Mouse (Mus musculus) heart, postnatal 0 days (tissue): ENCODE data around the gene Olfr45. TPM values are rescaled to one million over a fixed set of nuclear protein-coding genes. Genes with fewer than 3 reads are reported as not detected.

ENCODE experiments used
- ATAC-seq: fragments of 200-750 bp; cut with Nextera tagmentation; 2 replicates; pipeline ENCODE4 v1.8.0; 2017; ENCODE audit warnings: low read depth, moderate number of reproducible peaks, moderate library complexity; ENCODE audit not compliant: insufficient read depth
- DNase-seq: peaks from one replicate; pipeline ENCODE4 v3.0.0-alpha.2; 2016; ENCODE audit warnings: low spot score
- H3K27ac ChIP-seq: fragments of 300-500 bp; sonication (generic); 2 replicates; pipeline ENCODE4 v1.5.1; 2014; ENCODE audit warnings: low read depth, mild to moderate bottlenecking
- H3K27me3 ChIP-seq: fragments of 300-500 bp; sonication (generic); 2 replicates; pipeline ENCODE4 v1.6.1; 2014; ENCODE audit warnings: low read length, mixed read lengths; ENCODE audit not compliant: control insufficient read depth, insufficient read depth
- H3K36me3 ChIP-seq: fragments of 300-500 bp; sonication (generic); replicated peaks from 2 replicates; pipeline ENCODE4 v1.6.1; 2014; ENCODE audit warnings: low read length, mixed read lengths; ENCODE audit not compliant: control insufficient read depth, insufficient read depth
- H3K4me1 ChIP-seq: fragments of 300-500 bp; sonication (generic); 2 replicates; pipeline ENCODE4 v1.6.1; 2014; ENCODE audit warnings: antibody characterized with exemption; ENCODE audit not compliant: control insufficient read depth, insufficient read depth
- H3K4me2 ChIP-seq: fragments of 300-500 bp; sonication (generic); 2 replicates; pipeline ENCODE4 v1.6.1; 2014; ENCODE audit warnings: low read depth, mild to moderate bottlenecking, low read length, moderate library complexity
- H3K4me3 ChIP-seq: fragments of 300-500 bp; sonication (generic); 2 replicates; pipeline ENCODE4 v1.5.1; 2014; ENCODE audit warnings: low read depth, low read length
- H3K9ac ChIP-seq: fragments of 300-500 bp; sonication (generic); replicated peaks from 2 replicates; pipeline ENCODE4 v1.6.1; 2014; ENCODE audit warnings: low read depth, low read length, mixed read lengths
- H3K9me3 ChIP-seq: fragments of 300-500 bp; sonication (generic); replicated peaks from 2 replicates; pipeline ENCODE4 v1.6.1; 2016; ENCODE audit warnings: low read length; ENCODE audit not compliant: control insufficient read depth
- CTCF ChIP-seq: IDR thresholded peaks from 2 replicates; pipeline ENCODE4 v1.5.1; 2016; ENCODE audit warnings: antibody characterized with exemption, control low read depth, low read depth
- EP300 ChIP-seq: IDR thresholded peaks from 2 replicates; pipeline ENCODE4 v1.6.1; 2016; ENCODE audit warnings: antibody characterized with exemption, low read depth
- WGBS: fragments of 180-500 bp; shearing (Covaris S2); extraction: QIAGEN DNeasy Blood & Tissue Kit; methylation state at CpG from one replicate; pipeline ENCODE4 v1.1.7; 2014; 5-methylcytosine and 5-hydroxymethylcytosine counted together
- polyA plus RNA-seq: library from polyadenylated mRNA; unstranded; fragments of >200 nt; fragmentation: Nextera tagmentation; extraction: Ambion mirVana; gene quantifications from 2 replicates; pipeline ENCODE4 v1.2.1, GENCODE M21; 2015
- total RNA-seq: library from RNA; depleted of rRNA; stranded (reverse); fragments of >200 nt; gene quantifications from 2 replicates; pipeline ENCODE4 v1.2.3, GENCODE M21; 2014; ENCODE audit warnings: low replicate concordance; rRNA removed

The Olfr45 gene
- total and polyA plus RNA-seq, 2 experiments from 2014 or later: not detected

GRCm38 (mm10) chr7:140725558-140725957, 43.8 kb downstream of the Olfr45 start:
- Histone ChIP-seq H3K4me3 (no peak overlapping the region), H3K9me3 (peaks cover 8% of the 10 kb centered on the region; the same call in 1 of the 2 replicates), H3K4me2 (no peak overlapping the region), H3K27ac (no peak overlapping the region), H3K4me1 (no peaks in the 10 kb centered on the region), H3K9ac (no peak overlapping the region), H3K36me3 (no peaks in the 10 kb centered on the region), H3K27me3 (no peaks in the 10 kb centered on the region)
- ATAC-seq (no peak), DNase-seq (no peak)
- TF ChIP-seq EP300 (no peak), CTCF (no peak)

GRCm38 (mm10) chr7:140733162-140733561, 51.4 kb downstream of the Olfr45 start:
- TF ChIP-seq EP300 (no peak), CTCF (no peak)
- ATAC-seq (no peak), DNase-seq (no peak)
- 65% methylated on average over 2 of the region's 2 CpGs for WGBS
- Histone ChIP-seq H3K9me3 (no peaks in the 10 kb centered on the region), H3K27ac (no peak overlapping the region), H3K4me3 (no peak overlapping the region), H3K36me3 (no peaks in the 10 kb centered on the region), H3K4me2 (no peak overlapping the region), H3K27me3 (no peaks in the 10 kb centered on the region), H3K4me1 (no peaks in the 10 kb centered on the region), H3K9ac (no peak overlapping the region)

Other genes with a start within 250 kb of the Olfr45 start
- gene Olfr533, start 218.6 kb upstream of the Olfr45 start, total RNA-seq: not detected in 2 replicates
- not detected in 2 replicates for gene Olfr533, start 218.6 kb upstream of the Olfr45 start, polyA plus RNA-seq
- not detected in 2 replicates for gene Olfr535, start 197.7 kb upstream of the Olfr45 start, total RNA-seq
- gene Olfr535, start 197.7 kb upstream of the Olfr45 start, polyA plus RNA-seq: not detected in 2 replicates
- not detected in 2 replicates for gene Olfr536, start 174.6 kb upstream of the Olfr45 start, total RNA-seq
- not detected in 2 replicates for gene Olfr536, start 174.6 kb upstream of the Olfr45 start, polyA plus RNA-seq
- not detected in 2 replicates for gene Olfr538, start 114.1 kb upstream of the Olfr45 start, total RNA-seq
- gene Olfr538, start 114.1 kb upstream of the Olfr45 start, polyA plus RNA-seq: not detected in 2 replicates
- gene Olfr46, start 80.7 kb upstream of the Olfr45 start, total RNA-seq: not detected in 2 replicates
- not detected in 2 replicates for gene Olfr46, start 80.7 kb upstream of the Olfr45 start, polyA plus RNA-seq
- not detected in 2 replicates for gene Olfr61, start 53.0 kb upstream of the Olfr45 start, total RNA-seq
- gene Olfr61, start 53.0 kb upstream of the Olfr45 start, polyA plus RNA-seq: not detected in 2 replicates
- gene Olfr53, start 35.5 kb upstream of the Olfr45 start, total RNA-seq: not detected in 2 replicates
- not detected in 2 replicates for gene Olfr53, start 35.5 kb upstream of the Olfr45 start, polyA plus RNA-seq
- gene Olfr539, start 22.0 kb upstream of the Olfr45 start, total RNA-seq: not detected in 2 replicates
- not detected in 2 replicates for gene Olfr539, start 22.0 kb upstream of the Olfr45 start, polyA plus RNA-seq
- not detected in 2 replicates for gene Olfr541, start 15.3 kb downstream of the Olfr45 start, total RNA-seq
- gene Olfr541, start 15.3 kb downstream of the Olfr45 start, polyA plus RNA-seq: not detected in 2 replicates
- 0.11 TPM in 1 of 2 replicates, not detected in the other for gene Cyp2e1, start 81.8 kb downstream of the Olfr45 start, total RNA-seq
- not detected in 2 replicates for gene Cyp2e1, start 81.8 kb downstream of the Olfr45 start, polyA plus RNA-seq
- not detected in 2 replicates for gene Syce1, start 105.9 kb downstream of the Olfr45 start, total RNA-seq
- gene Syce1, start 105.9 kb downstream of the Olfr45 start, polyA plus RNA-seq: 0.10 and 0.18 TPM in 2 replicates
- 0.11 and 0.97 TPM in 2 replicates for gene Zfp941, start 140.2 kb downstream of the Olfr45 start, total RNA-seq
- 0.29 and 0.45 TPM in 2 replicates for gene Zfp941, start 140.2 kb downstream of the Olfr45 start, polyA plus RNA-seq
- gene Urah, start 153.1 kb downstream of the Olfr45 start, total RNA-seq: not detected in 2 replicates
- 0.27 and 0.29 TPM in 2 replicates for gene Urah, start 153.1 kb downstream of the Olfr45 start, polyA plus RNA-seq
- 0.80 TPM in 1 of 2 replicates, not detected in the other for gene Scgb1c1, start 163.6 kb downstream of the Olfr45 start, total RNA-seq
- 8.7 and 11.0 TPM in 2 replicates for gene Scgb1c1, start 163.6 kb downstream of the Olfr45 start, polyA plus RNA-seq
- gene Odf3, start 165.9 kb downstream of the Olfr45 start, total RNA-seq: not detected in 2 replicates
- gene Odf3, start 165.9 kb downstream of the Olfr45 start, polyA plus RNA-seq: not detected in 2 replicates
- not detected in 2 replicates for gene Gm45785, start 174.4 kb downstream of the Olfr45 start, total RNA-seq
- gene Gm45785, start 174.4 kb downstream of the Olfr45 start, polyA plus RNA-seq: not detected in 2 replicates
- gene Ric8a, start 175.0 kb downstream of the Olfr45 start, total RNA-seq: 37.2 and 73.8 TPM in 2 replicates
- 27.5 and 27.8 TPM in 2 replicates for gene Ric8a, start 175.0 kb downstream of the Olfr45 start, polyA plus RNA-seq
- 13.9 and 14.8 TPM in 2 replicates for gene Bet1l, start 175.6 kb downstream of the Olfr45 start, total RNA-seq
- 29.6 and 32.0 TPM in 2 replicates for gene Bet1l, start 175.6 kb downstream of the Olfr45 start, polyA plus RNA-seq
- gene Psmd13, start 200.0 kb downstream of the Olfr45 start, total RNA-seq: 72.6 and 84.3 TPM in 2 replicates
- 172 and 185 TPM in 2 replicates for gene Psmd13, start 200.0 kb downstream of the Olfr45 start, polyA plus RNA-seq
- gene Sirt3, start 200.4 kb downstream of the Olfr45 start, total RNA-seq: 89.4 and 105 TPM in 2 replicates
- 76.1 and 78.0 TPM in 2 replicates for gene Sirt3, start 200.4 kb downstream of the Olfr45 start, polyA plus RNA-seq
- 425 and 483 TPM in 2 replicates for gene Cox8b, start 218.5 kb downstream of the Olfr45 start, total RNA-seq
- gene Cox8b, start 218.5 kb downstream of the Olfr45 start, polyA plus RNA-seq: 1,841 and 1,871 TPM in 2 replicates
- gene Nlrp6, start 239.0 kb downstream of the Olfr45 start, total RNA-seq: not detected in 2 replicates
- gene Nlrp6, start 239.0 kb downstream of the Olfr45 start, polyA plus RNA-seq: 0.08 TPM in 1 of 2 replicates, not detected in the other